Mouse (Mus musculus) gastrocnemius, adult 8-10 months (tissue): Measurements from ENCODE around the gene Epb41l3. TPM values are rescaled to one million over a fixed set of nuclear protein-coding genes. Genes with fewer than 3 reads are reported as not detected.

Source experiments
- total RNA-seq, 4 experiments: library from RNA; stranded (reverse); gene quantifications; 2 replicates each; pipeline ENCODE4 v1.2.4; 2022

Gene Epb41l3
- total RNA-seq, 4 experiments from 2014 or later, result 0.99 to 1.5 (median 1.3) TPM

Other genes starting within 250 kb of the Epb41l3 start
- under 1 TPM; 0.07 to 0.25 (median 0.19) TPM for gene Tmem200c, start 249.1 kb upstream of the Epb41l3 start, total RNA-seq